Mouse (Mus musculus) urinary bladder, postnatal 4 days (tissue): ENCODE results near the gene H2afv.
A peak's percentile ranks its signal among the peaks of the same experiment; 100 is the strongest.

ENCODE experiments used
- DNase-seq, 2 experiments: peaks; one replicate each; pipeline ENCODE4 v3.0.0; 2021 to 2022; ENCODE audit warnings: low spot score in 2 of 2

The H2afv gene

GRCm38 (mm10) chr11:6444077-6444853, at the start of gene H2afv:
Gene H2afv, minus strand, starts transcription at chr11:6444443.
- peak; percentile 99 for DNase-seq

- no peak for DNase-seq
These were observed 45.7 kb upstream of the H2afv start for GRCm38 (mm10) chr11:6489691-6490503.

- DNase-seq: no peak
These were observed 45.0 kb upstream of the H2afv start for GRCm38 (mm10) chr11:6489257-6489656.

GRCm38 (mm10) chr11:6488041-6488684, 43.9 kb upstream of the H2afv start:
- DNase-seq: no peak

- no peak for DNase-seq
These were observed 43.3 kb upstream of the H2afv start for GRCm38 (mm10) chr11:6487496-6487895.

- DNase-seq: no peak
These were observed 42.7 kb upstream of the H2afv start for GRCm38 (mm10) chr11:6486916-6487315.

GRCm38 (mm10) chr11:6484244-6484959, 40.2 kb upstream of the H2afv start:
- no peak for DNase-seq

- no peak for DNase-seq
These were observed 38.9 kb upstream of the H2afv start for GRCm38 (mm10) chr11:6483103-6483502.

GRCm38 (mm10) chr11:6481669-6482185, 37.5 kb upstream of the H2afv start:
- peak in 1 of 2 experiments; percentile 42 for DNase-seq

- no peak for DNase-seq
These were observed 36.6 kb upstream of the H2afv start for GRCm38 (mm10) chr11:6480681-6481405.

GRCm38 (mm10) chr11:6480191-6480590, 35.9 kb upstream of the H2afv start:
- no peak for DNase-seq

- DNase-seq: no peak
These were observed 35.0 kb upstream of the H2afv start for GRCm38 (mm10) chr11:6479231-6479630.

- DNase-seq: no peak
These were observed 33.1 kb upstream of the H2afv start for GRCm38 (mm10) chr11:6477350-6477749.

GRCm38 (mm10) chr11:6476876-6477275, 32.6 kb upstream of the H2afv start:
- DNase-seq: no peak

- peak; percentile 89 to 92 for DNase-seq
These were observed 31.7 kb upstream of the H2afv start, which contains the start of gene Purb for GRCm38 (mm10) chr11:6475867-6476484. Gene Purb, minus strand, starts transcription at chr11:6475917.

- peak; percentile 52 to 61 for DNase-seq
These were observed 30.9 kb upstream of the H2afv start for GRCm38 (mm10) chr11:6474874-6475731.

- no peak for DNase-seq
These were observed 30.1 kb upstream of the H2afv start for GRCm38 (mm10) chr11:6474381-6474780.

GRCm38 (mm10) chr11:6472076-6472475, 27.8 kb upstream of the H2afv start:
- no peak for DNase-seq

- DNase-seq: no peak
These were observed 27.2 kb upstream of the H2afv start for GRCm38 (mm10) chr11:6471493-6471892.
